9 mouse cellular contexts compared by ENCODE assay signal in the genomic region with DNA sequence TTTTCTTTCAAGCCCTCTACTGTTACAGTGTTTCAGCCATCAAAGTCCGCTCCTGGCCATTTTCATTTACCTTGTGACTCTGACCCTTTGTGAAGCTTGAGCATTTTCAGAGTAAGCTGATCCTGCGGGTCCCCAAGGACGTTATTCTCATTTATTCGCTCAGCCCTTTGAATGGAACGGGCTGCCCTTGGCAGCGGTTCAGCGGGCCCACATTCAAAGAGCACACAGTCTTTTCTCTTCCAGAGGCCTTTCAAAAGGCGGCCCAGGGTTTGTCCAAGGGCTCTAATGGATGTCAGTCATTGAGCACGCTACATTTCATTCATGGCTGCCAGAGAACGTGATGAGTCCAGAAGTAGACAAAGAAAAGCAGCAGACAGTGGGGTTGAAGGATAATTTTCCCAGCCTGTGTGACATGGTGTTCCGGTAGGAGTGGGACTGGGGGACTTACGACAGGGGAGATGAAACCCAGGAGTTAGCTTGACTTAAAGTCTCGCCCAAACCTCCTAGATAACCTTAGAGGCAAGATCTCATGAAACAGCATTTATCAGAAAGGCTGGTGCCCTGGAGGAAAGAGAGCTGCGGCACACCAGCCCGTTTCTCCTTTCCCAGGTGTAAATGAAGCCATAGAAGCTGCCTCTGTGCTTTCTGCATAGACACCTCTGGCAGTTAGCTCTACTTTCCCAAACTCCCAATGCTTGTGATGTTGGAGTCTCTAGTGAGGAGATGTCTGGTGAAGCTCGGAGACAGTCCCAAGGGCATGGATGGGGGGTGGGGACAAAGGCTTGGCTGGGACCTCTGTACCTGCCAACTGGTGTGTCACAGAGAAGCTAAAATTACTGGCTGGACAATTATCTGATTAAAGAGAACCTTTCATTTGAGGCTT.
A peak's percentile ranks its signal among the peaks of the same experiment; 100 is the strongest.
DNase-seq lines count a peak whose midpoint lies in the region; ATAC-seq and TF ChIP-seq lines count a peak whose summit lies in the region.
"Had no signal": no experiment of that assay in that cellular context is flagged by ENCODE, and none has a peak within 500 bp of the region (broad histone marks: within the 10 kb centered on the region; RNA-seq: fewer than 3 reads in every experiment).

No protein-coding gene starts in this region.

- TF ChIP-seq EP300 in lung, postnatal 0 days (IDR thresholded peaks at IDR 0.05) = no peak

- H3K4me2 ChIP-seq in neural tube, embryonic 13.5 days = peak overlapping the region; percentile 42
- H3K4me2 ChIP-seq in lung, postnatal 0 days (replicated peaks; ENCODE audit: low read depth, low read length) = no peak overlapping the region

- DNase-seq in frontal cortex, postnatal 25 days (ENCODE audit: low spot score in 2 of 2) = no peak
- peak; percentile 70 for DNase-seq in forebrain, embryonic 10.5 days (ENCODE audit: extremely low spot score, low spot score)
- peak; percentile 14 to 24 for DNase-seq in layer of hippocampus, adult 2 months (ENCODE audit: low spot score in 2 of 2)
- no peak for DNase-seq in natural killer cell, adult 2 months (ENCODE audit: low spot score in 2 of 2)
- no peak for DNase-seq in liver
- DNase-seq in lung, postnatal 0 days (ENCODE audit: low spot score) = no peak

- ATAC-seq in frontal cortex, adult (ENCODE audit: low TSS enrichment) = 0 out of 2 replicates have a peak, but pooled peaks have one; percentile 20
- ATAC-seq in neural tube, embryonic 13.5 days (ENCODE audit: low read depth) = peak; percentile 90
- ATAC-seq in lung, postnatal 0 days = no peak

- peak overlapping the region; percentile 25 for H3K4me3 ChIP-seq in forebrain, embryonic 10.5 days
- H3K4me3 ChIP-seq in layer of hippocampus, adult 2 months = no peak overlapping the region
- no peak overlapping the region for H3K4me3 ChIP-seq in neural tube, embryonic 13.5 days
- no peak overlapping the region for H3K4me3 ChIP-seq in lung, postnatal 0 days (ENCODE audit: low read depth, low read length)
- H3K4me3 ChIP-seq: megakaryocyte, embryonic 14.5 days had no signal

- H3K36me3 ChIP-seq in forebrain, embryonic 10.5 days (replicated peaks) = no peaks in the 10 kb centered on the region
- no peaks in the 10 kb centered on the region for H3K36me3 ChIP-seq in neural tube, embryonic 13.5 days
- no peaks in the 10 kb centered on the region for H3K36me3 ChIP-seq in lung, postnatal 0 days (ENCODE audit: insufficient read depth, low read length)

- peak overlapping the region; percentile 93 for H3K27ac ChIP-seq in forebrain, embryonic 10.5 days
- no peak overlapping the region for H3K27ac ChIP-seq in layer of hippocampus, adult 2 months
- H3K27ac ChIP-seq in neural tube, embryonic 13.5 days (replicated peaks) = peak overlapping the region; percentile 75
- no peak overlapping the region for H3K27ac ChIP-seq in lung, postnatal 0 days (ENCODE audit: low read length)

- 33% methylated on average over 16 of the region's 16 CpGs for WGBS in forebrain, embryonic 10.5 days
- WGBS in neural tube, embryonic 13.5 days = 19% methylated on average over 16 of the region's 16 CpGs
- WGBS in lung, postnatal 0 days = 78% methylated on average over 16 of the region's 16 CpGs

- peaks cover 38% of the 10 kb centered on the region for H3K4me1 ChIP-seq in forebrain, embryonic 10.5 days
- peaks cover 19% of the 10 kb centered on the region for H3K4me1 ChIP-seq in neural tube, embryonic 13.5 days (replicated peaks)
- no peaks in the 10 kb centered on the region for H3K4me1 ChIP-seq in lung, postnatal 0 days (ENCODE audit: insufficient read depth, low read depth, low read length)
- H3K4me1 ChIP-seq: megakaryocyte, embryonic 14.5 days had no signal

- no peak overlapping the region for H3K9ac ChIP-seq in neural tube, embryonic 13.5 days
- H3K9ac ChIP-seq in lung, postnatal 0 days (replicated peaks; ENCODE audit: low read depth) = no peak overlapping the region

- no peaks in the 10 kb centered on the region for H3K9me3 ChIP-seq in forebrain, embryonic 10.5 days
- H3K9me3 ChIP-seq in neural tube, embryonic 13.5 days = no peaks in the 10 kb centered on the region
- H3K9me3 ChIP-seq in lung, postnatal 0 days (ENCODE audit: low read length) = no peaks in the 10 kb centered on the region

- no peaks in the 10 kb centered on the region for H3K27me3 ChIP-seq in forebrain, embryonic 10.5 days (ENCODE audit: poor library complexity, severe bottlenecking)
- H3K27me3 ChIP-seq in neural tube, embryonic 13.5 days = no peaks in the 10 kb centered on the region
- H3K27me3 ChIP-seq in lung, postnatal 0 days (replicated peaks; ENCODE audit: insufficient read depth, low read length) = no peaks in the 10 kb centered on the region
- H3K27me3 ChIP-seq: megakaryocyte, embryonic 14.5 days had no signal

- TF ChIP-seq CTCF in layer of hippocampus, adult 2 months (conservative IDR thresholded peaks at IDR 0.05) = no peak
- no peak for TF ChIP-seq CTCF in lung, postnatal 0 days (IDR thresholded peaks at IDR 0.05)

Comparison
In these comparisons a context has a peak if more than half of its experiments do, and no peak if none do; other contexts are left out.
1. DNase-seq: peak in forebrain, embryonic 10.5 days (single experiment) and layer of hippocampus, adult 2 months (2 of 2); none in frontal cortex, postnatal 25 days (0 of 2), natural killer cell, adult 2 months (0 of 2), liver (single experiment) and lung, postnatal 0 days (single experiment).
2. H3K27ac ChIP-seq: peak in forebrain, embryonic 10.5 days (single experiment) and neural tube, embryonic 13.5 days (single experiment); none in layer of hippocampus, adult 2 months (single experiment) and lung, postnatal 0 days (single experiment).